Mouse (Mus musculus): ENCODE results near the gene Pla2g2c. TPM values are rescaled to one million over a fixed set of nuclear protein-coding genes. Genes with fewer than 3 reads are reported as not detected.

The Pla2g2c gene
- polyA plus RNA-seq, 1 experiment = not detected

DNA sequence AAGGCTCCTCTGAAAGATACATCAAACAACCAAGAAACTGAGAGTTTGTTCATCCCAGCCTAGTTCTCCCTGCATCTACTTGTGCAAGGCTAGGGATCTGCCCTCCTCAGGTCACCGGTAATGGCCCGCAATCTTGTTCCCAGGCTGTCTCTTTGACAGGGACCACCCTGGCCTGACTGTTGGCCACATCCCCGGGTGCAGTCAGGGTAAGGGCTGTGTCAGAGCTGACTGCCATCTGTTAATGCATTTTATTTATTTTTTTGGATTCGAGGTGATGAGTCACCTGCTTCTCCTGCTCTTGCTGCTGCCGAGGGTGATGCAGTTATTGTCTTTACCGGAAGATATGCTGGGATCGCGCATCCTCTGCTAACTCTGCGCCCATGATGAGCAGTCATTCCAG is 7.9 kb upstream of the Pla2g2c start:
- no peak for TF ChIP-seq MAX (IDR thresholded peaks at IDR 0.05; ENCODE audit: low read depth)
- no peak for TF ChIP-seq MYOD1 (IDR thresholded peaks at IDR 0.05; ENCODE audit: control insufficient read depth in 1 of 3, insufficient read length in 2 of 3, low read depth in 2 of 3)
- TF ChIP-seq TCF3 (IDR thresholded peaks at IDR 0.05; ENCODE audit: insufficient read length, low read depth) = no peak
- no peak for TF ChIP-seq USF1 (IDR thresholded peaks at IDR 0.05; ENCODE audit: low read depth)
- no peak for TF ChIP-seq TCF12 (IDR thresholded peaks at IDR 0.05; ENCODE audit: insufficient read depth, poor library complexity, severe bottlenecking)
- TF ChIP-seq MYOG (IDR thresholded peaks at IDR 0.05; ENCODE audit: control insufficient read depth in 1 of 3, insufficient read depth in 1 of 3, insufficient read length in 2 of 3, low read depth in 2 of 3) = no peak
- TF ChIP-seq CEBPB (IDR thresholded peaks at IDR 0.05; ENCODE audit: insufficient read depth, poor library complexity, severe bottlenecking) = no peak
- Histone ChIP-seq H3K4me2 (ENCODE audit: low read depth) (no peak overlapping the region), H3K4me3 (no peak overlapping the region), H3K36me3 (ENCODE audit: control insufficient read depth, insufficient read depth) (no peaks in the 10 kb centered on the region), H3K79me2 (ENCODE audit: control insufficient read depth, insufficient read depth) (no peaks in the 10 kb centered on the region), H3K27me3 (ENCODE audit: control insufficient read depth, insufficient read depth, insufficient read length) (peaks cover 16% of the 10 kb centered on the region), H3ac (ENCODE audit: control insufficient read depth, insufficient read length) (no peak overlapping the region)

DNA sequence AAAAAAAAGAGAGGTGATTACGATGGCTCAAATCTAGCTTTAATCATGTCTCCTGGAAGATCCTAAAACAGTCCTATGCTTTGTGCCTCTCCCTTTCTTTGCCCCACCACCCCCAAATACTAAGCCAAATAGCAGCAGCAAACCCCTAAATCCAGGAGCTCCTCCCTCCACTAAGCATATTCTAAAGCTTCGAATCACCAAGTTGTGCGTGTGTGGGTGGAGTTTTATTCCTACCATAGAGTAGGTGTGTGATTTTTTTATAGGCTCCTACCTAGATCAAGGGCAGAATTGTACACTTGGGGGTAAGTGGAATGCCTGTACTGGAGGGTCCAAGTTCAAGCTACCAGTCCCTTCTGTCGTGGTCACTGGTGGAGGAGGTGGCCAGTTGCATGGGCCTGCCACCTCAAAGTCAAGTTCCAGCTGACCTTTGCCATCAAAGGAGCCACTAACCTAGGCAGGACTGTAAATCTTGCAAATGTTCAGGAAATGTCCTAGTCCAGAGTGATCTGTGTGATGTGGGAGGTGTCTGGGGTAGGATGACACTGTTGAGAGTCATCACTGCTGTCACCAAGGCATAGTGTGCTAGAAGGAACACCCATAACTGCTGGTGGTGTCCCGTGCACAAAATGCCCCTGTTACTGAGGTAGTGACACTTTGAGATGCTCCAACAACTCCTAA is 5.9 kb upstream of the Pla2g2c start:
- H3K36me3 ChIP-seq (ENCODE audit: control insufficient read depth, insufficient read depth) = no peaks in the 10 kb centered on the region
- H3K4me2 ChIP-seq (ENCODE audit: low read depth) = no peak overlapping the region
- H3ac ChIP-seq (ENCODE audit: control insufficient read depth, insufficient read length) = no peak overlapping the region
- no peak overlapping the region for H3K4me3 ChIP-seq
- H3K27me3 ChIP-seq (ENCODE audit: control insufficient read depth, insufficient read depth, insufficient read length) = peaks cover 16% of the 10 kb centered on the region
- TF ChIP-seq POLR2AphosphoS2 (IDR thresholded peaks at IDR 0.05; ENCODE audit: insufficient read length, low read depth) = no peak
- no peak for TF ChIP-seq REST (IDR thresholded peaks at IDR 0.05; ENCODE audit: insufficient read depth, insufficient read length)
- H3K79me2 ChIP-seq (ENCODE audit: control insufficient read depth, insufficient read depth) = no peaks in the 10 kb centered on the region

DNA sequence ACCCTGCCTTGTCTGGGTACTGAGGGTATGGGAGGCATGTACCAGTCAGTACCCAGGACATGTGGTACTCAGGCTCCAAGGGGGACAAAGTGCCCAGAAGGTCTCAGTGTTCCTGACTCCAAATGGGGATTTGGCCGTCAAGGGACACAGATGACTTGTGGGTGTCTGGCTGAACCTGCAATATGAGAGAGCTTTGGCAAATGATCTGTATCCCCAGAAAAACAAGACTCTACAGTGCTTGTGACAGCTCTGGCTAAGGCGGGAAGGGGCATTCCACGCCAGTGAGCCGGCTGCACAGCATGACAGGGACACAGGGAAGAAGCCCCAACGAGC is 5.4 kb upstream of the Pla2g2c start:
- Histone ChIP-seq H3ac (ENCODE audit: control insufficient read depth, insufficient read length) (no peak overlapping the region), H3K36me3 (ENCODE audit: control insufficient read depth, insufficient read depth) (no peaks in the 10 kb centered on the region), H3K27me3 (ENCODE audit: control insufficient read depth, insufficient read depth, insufficient read length) (peaks cover 19% of the 10 kb centered on the region), H3K4me2 (ENCODE audit: low read depth) (no peak overlapping the region), H3K4me3 (no peak overlapping the region), H3K79me2 (ENCODE audit: control insufficient read depth, insufficient read depth) (no peaks in the 10 kb centered on the region)
- no peak for TF ChIP-seq E2F4 (IDR thresholded peaks at IDR 0.05; ENCODE audit: insufficient read depth)
- no peak for TF ChIP-seq POLR2A (IDR thresholded peaks at IDR 0.05; ENCODE audit: insufficient read length, low read depth)
- no peak for TF ChIP-seq CEBPB (IDR thresholded peaks at IDR 0.05; ENCODE audit: insufficient read depth, poor library complexity, severe bottlenecking)
- TF ChIP-seq TCF12 (IDR thresholded peaks at IDR 0.05; ENCODE audit: insufficient read depth, poor library complexity, severe bottlenecking) = no peak
- TF ChIP-seq REST (IDR thresholded peaks at IDR 0.05; ENCODE audit: insufficient read depth, insufficient read length) = no peak
- no peak for TF ChIP-seq MAX (IDR thresholded peaks at IDR 0.05; ENCODE audit: low read depth)
- no peak for TF ChIP-seq SRF (IDR thresholded peaks at IDR 0.05; ENCODE audit: control insufficient read depth, insufficient read length, low read depth)
- no peak for TF ChIP-seq USF1 (IDR thresholded peaks at IDR 0.05; ENCODE audit: low read depth)
- no peak for TF ChIP-seq MYOD1 (IDR thresholded peaks at IDR 0.05; ENCODE audit: control insufficient read depth in 1 of 3, insufficient read length in 2 of 3, low read depth in 2 of 3)
- no peak for TF ChIP-seq POLR2AphosphoS2 (IDR thresholded peaks at IDR 0.05; ENCODE audit: insufficient read length, low read depth)
- no peak for TF ChIP-seq TCF3 (IDR thresholded peaks at IDR 0.05; ENCODE audit: insufficient read length, low read depth)
- TF ChIP-seq MYOG (IDR thresholded peaks at IDR 0.05; ENCODE audit: control insufficient read depth in 1 of 3, insufficient read depth in 1 of 3, insufficient read length in 2 of 3, low read depth in 2 of 3) = no peak

DNA sequence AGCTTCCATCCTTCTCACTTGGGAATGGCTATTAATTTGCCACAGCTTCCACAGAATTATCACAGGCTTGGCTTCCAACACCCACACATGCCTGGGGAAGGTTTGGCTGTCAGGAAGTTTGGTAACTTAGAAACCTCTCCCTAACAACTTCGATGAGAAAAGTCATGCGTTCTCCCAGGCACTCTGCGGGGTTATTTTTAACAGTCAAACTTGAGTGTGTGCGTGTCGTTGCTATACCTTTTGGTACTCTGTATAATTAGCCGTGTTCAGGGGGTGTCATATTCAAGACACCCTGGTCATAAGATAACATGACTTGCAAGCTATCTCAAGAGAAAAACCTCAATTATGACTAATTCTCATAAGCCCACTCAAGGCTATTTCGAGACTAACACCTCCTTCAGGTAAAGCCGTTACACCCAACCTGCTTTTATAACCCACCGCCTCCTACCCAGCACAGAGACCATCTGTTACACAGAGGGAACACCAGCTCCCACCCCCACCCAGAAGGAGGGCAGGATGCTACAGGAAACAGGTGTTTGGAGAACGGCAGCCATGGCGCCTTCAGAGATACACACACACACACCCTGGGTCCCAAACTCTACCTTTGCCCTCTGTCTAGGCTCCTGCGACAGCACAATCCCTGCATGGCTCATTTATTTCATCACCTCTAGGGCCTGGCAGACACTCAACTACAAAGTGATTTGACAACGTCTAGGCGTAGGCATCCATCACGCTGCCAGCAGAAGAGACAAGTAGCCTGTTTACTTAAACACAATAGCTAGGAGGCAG is 905 bp upstream of the Pla2g2c start:
- no peak for TF ChIP-seq POLR2A (IDR thresholded peaks at IDR 0.05; ENCODE audit: insufficient read length, low read depth)
- TF ChIP-seq TCF3 (IDR thresholded peaks at IDR 0.05; ENCODE audit: insufficient read length, low read depth) = no peak
- TF ChIP-seq MYOD1 (IDR thresholded peaks at IDR 0.05; ENCODE audit: control insufficient read depth in 1 of 3, insufficient read length in 2 of 3, low read depth in 2 of 3) = no peak
- no peak for TF ChIP-seq CEBPB (IDR thresholded peaks at IDR 0.05; ENCODE audit: insufficient read depth, poor library complexity, severe bottlenecking)
- TF ChIP-seq MAX (IDR thresholded peaks at IDR 0.05; ENCODE audit: low read depth) = no peak
- no peak for TF ChIP-seq POLR2AphosphoS2 (IDR thresholded peaks at IDR 0.05; ENCODE audit: insufficient read length, low read depth)
- no peak for TF ChIP-seq SRF (IDR thresholded peaks at IDR 0.05; ENCODE audit: control insufficient read depth, insufficient read length, low read depth)
- TF ChIP-seq TCF12 (IDR thresholded peaks at IDR 0.05; ENCODE audit: insufficient read depth, poor library complexity, severe bottlenecking) = no peak
- no peak for TF ChIP-seq REST (IDR thresholded peaks at IDR 0.05; ENCODE audit: insufficient read depth, insufficient read length)
- no peak for TF ChIP-seq E2F4 (IDR thresholded peaks at IDR 0.05; ENCODE audit: insufficient read depth)
- no peak for TF ChIP-seq USF1 (IDR thresholded peaks at IDR 0.05; ENCODE audit: low read depth)
- TF ChIP-seq MYOG (IDR thresholded peaks at IDR 0.05; ENCODE audit: control insufficient read depth in 1 of 3, insufficient read depth in 1 of 3, insufficient read length in 2 of 3, low read depth in 2 of 3) = no peak
- Histone ChIP-seq H3K27me3 (ENCODE audit: control insufficient read depth, insufficient read depth, insufficient read length) (peaks cover 34% of the 10 kb centered on the region), H3K4me2 (ENCODE audit: low read depth) (no peak overlapping the region), H3K36me3 (ENCODE audit: control insufficient read depth, insufficient read depth) (no peaks in the 10 kb centered on the region), H3K4me3 (no peak overlapping the region), H3ac (ENCODE audit: control insufficient read depth, insufficient read length) (no peak overlapping the region), H3K79me2 (ENCODE audit: control insufficient read depth, insufficient read depth) (no peaks in the 10 kb centered on the region)

DNA sequence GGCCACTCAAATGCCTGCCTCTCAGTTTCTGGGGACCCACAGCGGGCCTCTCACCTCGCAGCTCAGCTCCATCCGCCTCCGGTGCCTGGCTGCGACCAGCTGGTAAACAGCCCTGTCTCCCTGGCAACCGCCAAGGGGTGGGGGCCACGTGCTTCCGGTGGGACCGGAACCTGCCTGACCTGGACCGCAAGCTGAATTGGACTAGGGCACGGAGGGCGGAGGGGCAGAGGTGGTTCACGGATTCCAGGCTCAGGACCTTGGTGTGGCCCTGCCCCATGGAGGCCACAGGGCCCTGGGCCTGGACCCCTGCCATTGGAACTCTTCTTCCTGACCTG is 502 bp downstream of the Pla2g2c start:
- no peaks in the 10 kb centered on the region for H3K79me2 ChIP-seq (ENCODE audit: control insufficient read depth, insufficient read depth)
- TF ChIP-seq USF1 (IDR thresholded peaks at IDR 0.05; ENCODE audit: low read depth) (no peak), TCF3 (IDR thresholded peaks at IDR 0.05; ENCODE audit: insufficient read length, low read depth) (no peak), CEBPB (IDR thresholded peaks at IDR 0.05; ENCODE audit: insufficient read depth, poor library complexity, severe bottlenecking) (no peak), MAX (IDR thresholded peaks at IDR 0.05; ENCODE audit: low read depth) (no peak)
- no peak overlapping the region for H3ac ChIP-seq (ENCODE audit: control insufficient read depth, insufficient read length)
- H3K4me3 ChIP-seq = no peak overlapping the region
- peaks cover 34% of the 10 kb centered on the region for H3K27me3 ChIP-seq (ENCODE audit: control insufficient read depth, insufficient read depth, insufficient read length)
- H3K36me3 ChIP-seq (ENCODE audit: control insufficient read depth, insufficient read depth) = no peaks in the 10 kb centered on the region
- no peak overlapping the region for H3K4me2 ChIP-seq (ENCODE audit: low read depth)
